Mouse (Mus musculus): ENCODE measurements at regions not wholly inside any gene's neighbourhood (a gene's known extent, or its start where the extent isn't known, plus 50 kb on each side); places are given as distances from the start of the nearest gene placed in this dataset.
A peak's percentile ranks its signal among the peaks of the same experiment; 100 is the strongest.

- no peaks in the 10 kb centered on the region for H3K27me3 ChIP-seq (replicated peaks; ENCODE audit: control insufficient read depth, insufficient read depth, low read length)
- no peak overlapping the region for H3K4me2 ChIP-seq (ENCODE audit: low read length)
- H3K36me3 ChIP-seq (ENCODE audit: control insufficient read depth, insufficient read depth), result no peaks in the 10 kb centered on the region
- H3K4me3 ChIP-seq (replicated peaks; ENCODE audit: low read length), result no peak overlapping the region
- H3K9me3 ChIP-seq (ENCODE audit: control insufficient read depth, low read length), result no peaks in the 10 kb centered on the region
- no peaks in the 10 kb centered on the region for H3K4me1 ChIP-seq (replicated peaks; ENCODE audit: control insufficient read depth, insufficient read depth, low read length)
- no peak overlapping the region for H3K27ac ChIP-seq (ENCODE audit: low read length)
- no peak for ATAC-seq
- WGBS, result 96% methylated on average over 8 of the region's 8 CpGs
- no peak overlapping the region for H3K9ac ChIP-seq (replicated peaks; ENCODE audit: low read depth, low read length)
Observed at GRCm38 (mm10) chr10:122225679-122226078, 128.5 kb upstream of the Rxylt1 start.

DNA sequence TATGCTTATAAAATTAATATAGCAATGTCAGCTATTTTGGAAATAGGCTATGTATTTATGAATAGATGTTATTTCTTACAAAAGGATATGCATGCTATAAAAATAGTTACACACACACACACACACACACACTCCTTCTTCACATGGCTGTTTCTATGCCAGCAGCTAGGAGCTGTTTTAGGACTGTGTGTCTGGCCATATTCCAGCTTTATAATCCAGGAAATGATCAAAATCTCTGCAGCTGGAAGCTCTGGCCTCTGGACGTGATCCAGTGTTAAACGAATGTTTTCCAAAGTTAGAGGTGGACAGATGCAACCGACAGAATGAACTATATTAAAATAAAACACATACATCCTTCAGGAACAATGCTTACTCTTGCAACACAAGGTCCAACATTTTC lies 125.9 kb upstream of the Rxylt1 start:
- Histone ChIP-seq H3K27ac (ENCODE audit: low read length) (no peak overlapping the region), H3K4me1 (replicated peaks; ENCODE audit: control insufficient read depth, insufficient read depth, low read length) (no peaks in the 10 kb centered on the region), H3K36me3 (ENCODE audit: control insufficient read depth, insufficient read depth) (no peaks in the 10 kb centered on the region), H3K4me3 (replicated peaks; ENCODE audit: low read length) (no peak overlapping the region), H3K4me2 (ENCODE audit: low read length) (no peak overlapping the region), H3K27me3 (replicated peaks; ENCODE audit: control insufficient read depth, insufficient read depth, low read length) (no peaks in the 10 kb centered on the region), H3K9me3 (ENCODE audit: control insufficient read depth, low read length) (no peaks in the 10 kb centered on the region), H3K9ac (replicated peaks; ENCODE audit: low read depth, low read length) (no peak overlapping the region)
- ATAC-seq, result no peak
- 75% methylated on average over 3 of the region's 3 CpGs for WGBS

DNA sequence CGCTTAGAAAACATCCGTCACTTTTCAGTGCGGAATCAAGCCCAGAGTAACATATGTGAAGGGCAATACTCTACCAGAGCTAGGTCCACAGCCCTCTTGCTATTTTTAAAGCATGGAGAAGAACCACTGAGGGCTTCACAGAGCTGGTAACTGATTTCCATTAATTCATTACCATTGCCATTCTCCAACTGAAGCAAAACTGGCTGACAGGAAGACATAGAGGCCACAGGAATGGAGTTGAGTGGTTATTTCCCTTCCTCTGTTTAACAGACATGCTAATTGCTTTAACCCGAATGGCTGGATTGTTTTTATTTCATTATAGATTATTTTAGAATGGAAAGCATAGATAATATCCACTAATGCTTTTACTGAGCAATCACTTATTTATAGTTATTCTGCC lies 120.4 kb upstream of the Rxylt1 start:
- ATAC-seq, result no peak
- H3K4me3 ChIP-seq (replicated peaks; ENCODE audit: low read length), result no peak overlapping the region
- no peaks in the 10 kb centered on the region for H3K27me3 ChIP-seq (replicated peaks; ENCODE audit: control insufficient read depth, insufficient read depth, low read length)
- no peak overlapping the region for H3K9ac ChIP-seq (replicated peaks; ENCODE audit: low read depth, low read length)
- no peaks in the 10 kb centered on the region for H3K4me1 ChIP-seq (replicated peaks; ENCODE audit: control insufficient read depth, insufficient read depth, low read length)
- H3K36me3 ChIP-seq (ENCODE audit: control insufficient read depth, insufficient read depth), result no peaks in the 10 kb centered on the region
- no peaks in the 10 kb centered on the region for H3K9me3 ChIP-seq (ENCODE audit: control insufficient read depth, low read length)
- H3K27ac ChIP-seq (ENCODE audit: low read length), result no peak overlapping the region
- 75% methylated on average over 4 of the region's 4 CpGs for WGBS
- no peak overlapping the region for H3K4me2 ChIP-seq (ENCODE audit: low read length)

DNA sequence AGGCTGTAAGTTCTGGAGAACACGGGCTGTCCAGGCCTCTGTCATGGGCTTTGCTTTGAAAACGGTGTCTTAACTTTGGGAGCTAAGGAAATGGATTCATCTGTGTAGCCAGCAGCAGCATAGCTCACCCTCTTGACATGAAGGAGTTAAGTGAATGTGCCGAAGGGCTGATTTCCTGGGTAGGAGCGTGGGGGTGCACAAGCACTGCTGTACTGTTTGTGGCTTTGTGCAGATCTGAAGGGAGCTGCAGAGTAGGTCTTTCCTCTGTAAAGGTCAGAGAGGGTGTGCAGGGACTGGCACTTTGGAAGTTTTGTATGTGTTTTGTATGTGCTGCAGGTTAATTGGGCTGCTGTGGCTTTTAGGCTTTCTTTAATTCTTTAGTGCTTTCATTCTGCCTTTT lies 102.6 kb upstream of the Rxylt1 start:
- Histone ChIP-seq H3K9ac (replicated peaks; ENCODE audit: low read depth, low read length) (no peak overlapping the region), H3K27ac (ENCODE audit: low read length) (no peak overlapping the region), H3K4me3 (replicated peaks; ENCODE audit: low read length) (no peak overlapping the region), H3K27me3 (replicated peaks; ENCODE audit: control insufficient read depth, insufficient read depth, low read length) (no peaks in the 10 kb centered on the region), H3K4me2 (ENCODE audit: low read length) (no peak overlapping the region), H3K4me1 (replicated peaks; ENCODE audit: control insufficient read depth, insufficient read depth, low read length) (no peaks in the 10 kb centered on the region), H3K36me3 (ENCODE audit: control insufficient read depth, insufficient read depth) (no peaks in the 10 kb centered on the region), H3K9me3 (ENCODE audit: control insufficient read depth, low read length) (no peaks in the 10 kb centered on the region)
- 28% methylated on average over 4 of the region's 4 CpGs for WGBS
- no peak for ATAC-seq

- ATAC-seq, result no peak
- no peaks in the 10 kb centered on the region for H3K27me3 ChIP-seq (replicated peaks; ENCODE audit: control insufficient read depth, insufficient read depth, low read length)
- no peaks in the 10 kb centered on the region for H3K4me1 ChIP-seq (replicated peaks; ENCODE audit: control insufficient read depth, insufficient read depth, low read length)
- no peaks in the 10 kb centered on the region for H3K36me3 ChIP-seq (ENCODE audit: control insufficient read depth, insufficient read depth)
- no peak overlapping the region for H3K27ac ChIP-seq (ENCODE audit: low read length)
- H3K4me2 ChIP-seq (ENCODE audit: low read length), result no peak overlapping the region
- no peaks in the 10 kb centered on the region for H3K9me3 ChIP-seq (ENCODE audit: control insufficient read depth, low read length)
- H3K9ac ChIP-seq (replicated peaks; ENCODE audit: low read depth, low read length), result no peak overlapping the region
- 90% methylated on average over 4 of the region's 4 CpGs for WGBS
- no peak overlapping the region for H3K4me3 ChIP-seq (replicated peaks; ENCODE audit: low read length)
Observed at GRCm38 (mm10) chr10:122197703-122198102, 100.5 kb upstream of the Rxylt1 start.

- Histone ChIP-seq H3K27ac (ENCODE audit: low read length) (no peak overlapping the region), H3K4me2 (ENCODE audit: low read length) (no peak overlapping the region), H3K9ac (replicated peaks; ENCODE audit: low read depth, low read length) (no peak overlapping the region), H3K4me1 (replicated peaks; ENCODE audit: control insufficient read depth, insufficient read depth, low read length) (no peaks in the 10 kb centered on the region), H3K36me3 (ENCODE audit: control insufficient read depth, insufficient read depth) (no peaks in the 10 kb centered on the region), H3K4me3 (replicated peaks; ENCODE audit: low read length) (no peak overlapping the region), H3K27me3 (replicated peaks; ENCODE audit: control insufficient read depth, insufficient read depth, low read length) (no peaks in the 10 kb centered on the region), H3K9me3 (ENCODE audit: control insufficient read depth, low read length) (no peaks in the 10 kb centered on the region)
- no peak for ATAC-seq
- WGBS, result 86% methylated on average over 9 of the region's 9 CpGs
Observed at GRCm38 (mm10) chr10:122194139-122194538, 97.0 kb upstream of the Rxylt1 start.

GRCm38 (mm10) chr10:122193343-122193742 lies 96.2 kb upstream of the Rxylt1 start:
- no peak overlapping the region for H3K4me2 ChIP-seq (ENCODE audit: low read length)
- H3K9ac ChIP-seq (replicated peaks; ENCODE audit: low read depth, low read length), result no peak overlapping the region
- no peak overlapping the region for H3K27ac ChIP-seq (ENCODE audit: low read length)
- no peak overlapping the region for H3K4me3 ChIP-seq (replicated peaks; ENCODE audit: low read length)
- no peak for ATAC-seq
- 74% methylated on average over 5 of the region's 5 CpGs for WGBS
- no peaks in the 10 kb centered on the region for H3K36me3 ChIP-seq (ENCODE audit: control insufficient read depth, insufficient read depth)
- no peaks in the 10 kb centered on the region for H3K4me1 ChIP-seq (replicated peaks; ENCODE audit: control insufficient read depth, insufficient read depth, low read length)
- no peaks in the 10 kb centered on the region for H3K9me3 ChIP-seq (ENCODE audit: control insufficient read depth, low read length)
- no peaks in the 10 kb centered on the region for H3K27me3 ChIP-seq (replicated peaks; ENCODE audit: control insufficient read depth, insufficient read depth, low read length)

GRCm38 (mm10) chr10:122185152-122185745 lies 88.1 kb upstream of the Rxylt1 start:
- H3K27me3 ChIP-seq (replicated peaks; ENCODE audit: control insufficient read depth, insufficient read depth, low read length), result no peaks in the 10 kb centered on the region
- H3K36me3 ChIP-seq (ENCODE audit: control insufficient read depth, insufficient read depth), result no peaks in the 10 kb centered on the region
- H3K4me2 ChIP-seq (ENCODE audit: low read length), result no peak overlapping the region
- no peak for ATAC-seq
- WGBS, result 70% methylated on average over 9 of the region's 9 CpGs
- H3K9ac ChIP-seq (replicated peaks; ENCODE audit: low read depth, low read length), result no peak overlapping the region
- H3K4me3 ChIP-seq (replicated peaks; ENCODE audit: low read length), result no peak overlapping the region
- no peak overlapping the region for H3K27ac ChIP-seq (ENCODE audit: low read length)
- H3K9me3 ChIP-seq (ENCODE audit: control insufficient read depth, low read length), result no peaks in the 10 kb centered on the region
- no peaks in the 10 kb centered on the region for H3K4me1 ChIP-seq (replicated peaks; ENCODE audit: control insufficient read depth, insufficient read depth, low read length)

DNA sequence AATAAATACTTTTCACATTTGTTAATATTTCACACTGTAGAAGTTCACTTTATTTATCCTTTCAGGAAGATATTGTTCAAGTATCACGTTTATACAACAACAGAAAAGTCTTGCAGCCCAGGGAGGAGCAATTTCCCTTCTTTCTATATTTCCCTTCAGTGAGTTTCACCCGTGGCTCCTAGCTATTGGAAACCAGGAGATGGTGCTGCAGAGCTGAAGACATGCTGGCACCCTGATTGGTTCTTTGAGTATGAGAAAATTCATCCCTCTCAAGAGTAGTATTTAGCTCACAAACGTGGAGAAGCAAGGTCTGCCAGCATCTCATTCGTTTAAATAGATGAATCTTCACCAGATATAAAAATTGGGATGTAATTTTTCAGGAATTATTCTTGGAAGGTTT lies 85.9 kb upstream of the Rxylt1 start:
- H3K9ac ChIP-seq (replicated peaks; ENCODE audit: low read depth, low read length), result no peak overlapping the region
- 41% methylated on average over 4 of the region's 4 CpGs for WGBS
- H3K27me3 ChIP-seq (replicated peaks; ENCODE audit: control insufficient read depth, insufficient read depth, low read length), result no peaks in the 10 kb centered on the region
- H3K27ac ChIP-seq (ENCODE audit: low read length), result no peak overlapping the region
- H3K4me2 ChIP-seq (ENCODE audit: low read length), result no peak overlapping the region
- no peak for ATAC-seq
- H3K36me3 ChIP-seq (ENCODE audit: control insufficient read depth, insufficient read depth), result no peaks in the 10 kb centered on the region
- no peaks in the 10 kb centered on the region for H3K9me3 ChIP-seq (ENCODE audit: control insufficient read depth, low read length)
- H3K4me3 ChIP-seq (replicated peaks; ENCODE audit: low read length), result no peak overlapping the region
- H3K4me1 ChIP-seq (replicated peaks; ENCODE audit: control insufficient read depth, insufficient read depth, low read length), result no peaks in the 10 kb centered on the region

DNA sequence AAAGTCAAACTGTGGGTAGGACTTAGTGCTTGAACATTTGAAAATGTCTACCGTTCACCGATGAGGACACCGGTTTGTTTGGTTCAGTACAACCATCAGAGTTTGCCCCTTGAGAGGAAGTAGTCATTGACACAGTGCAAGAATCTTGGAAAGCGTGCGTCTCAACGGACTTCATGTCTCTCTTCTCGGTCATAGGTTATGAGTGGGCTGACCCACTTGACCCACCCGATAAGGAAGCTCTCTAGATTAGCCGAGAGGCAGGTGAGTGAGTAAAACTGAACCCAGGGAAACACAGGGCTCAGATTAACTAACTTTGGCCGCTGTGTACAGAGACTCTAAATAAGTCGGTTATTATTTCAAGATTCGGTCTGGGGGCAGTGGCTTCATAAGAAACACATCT lies 51.9 kb upstream of the Rxylt1 start:
- Histone ChIP-seq H3K27me3 (replicated peaks; ENCODE audit: control insufficient read depth, insufficient read depth, low read length) (no peaks in the 10 kb centered on the region), H3K9me3 (ENCODE audit: control insufficient read depth, low read length) (no peaks in the 10 kb centered on the region), H3K4me1 (replicated peaks; ENCODE audit: control insufficient read depth, insufficient read depth, low read length) (peaks cover 5% of the 10 kb centered on the region; the same call in 1 of the 2 replicates), H3K4me2 (ENCODE audit: low read length) (no peak overlapping the region), H3K36me3 (ENCODE audit: control insufficient read depth, insufficient read depth) (no peaks in the 10 kb centered on the region), H3K9ac (replicated peaks; ENCODE audit: low read depth, low read length) (no peak overlapping the region), H3K27ac (ENCODE audit: low read length) (peak overlapping the region; percentile 23; the same call in 1 of the 2 replicates), H3K4me3 (replicated peaks; ENCODE audit: low read length) (no peak overlapping the region)
- 92% methylated on average over 12 of the region's 12 CpGs for WGBS
- no peak for ATAC-seq

Measured in forebrain, embryonic 16.5 days (tissue).